Comparison of ENCODE assay signal across 8 mouse cellular contexts in genomic region chr11:20859858-20860257, GRCm38 (mm10). TPM values are rescaled to one million over a fixed set of nuclear protein-coding genes. Genes with fewer than 3 reads are reported as not detected.
A peak's percentile ranks its signal among the peaks of the same experiment; 100 is the strongest.
DNase-seq lines count a peak whose midpoint lies in the region; ATAC-seq and TF ChIP-seq lines count a peak whose summit lies in the region.

No protein-coding gene starts in this region.

- peak overlapping the region; percentile 98 for H3K27ac ChIP-seq in heart, postnatal 0 days (ENCODE audit: low read depth)
- H3K27ac ChIP-seq in limb, embryonic 13.5 days, result peak overlapping the region; percentile 81

- peaks cover 20% of the 10 kb centered on the region for H3K4me1 ChIP-seq in heart, postnatal 0 days (ENCODE audit: control insufficient read depth, insufficient read depth)
- H3K4me1 ChIP-seq in limb, embryonic 13.5 days, result peaks cover 48% of the 10 kb centered on the region

- TF ChIP-seq EP300 in heart, postnatal 0 days (IDR thresholded peaks at IDR 0.05; ENCODE audit: low read depth), result no peak

- TF ChIP-seq CTCF in heart, postnatal 0 days (IDR thresholded peaks at IDR 0.05; ENCODE audit: low read depth), result no peak

- DNase-seq in cerebellum, adult 9-11 months, result peak; percentile 3
- DNase-seq in cerebellum, adult 18-20 months, result no peak
- peak; percentile 15 for DNase-seq in 3134 (ENCODE audit: extremely low read depth, insufficient read length, low spot score)
- no peak for DNase-seq in heart, postnatal 0 days (ENCODE audit: low spot score)
- DNase-seq in thymus, postnatal 36 days, result no peak
- no peak for DNase-seq in frontal cortex, postnatal 25 days (ENCODE audit: low spot score in 2 of 2)

- peak overlapping the region; percentile 59 for H3K4me2 ChIP-seq in heart, postnatal 0 days (ENCODE audit: low read depth, low read length)
- peak overlapping the region; percentile 36 for H3K4me2 ChIP-seq in limb, embryonic 13.5 days (replicated peaks)

- 64% methylated on average over 6 of the region's 6 CpGs for WGBS in heart, postnatal 0 days
- 53% methylated on average over 6 of the region's 6 CpGs for WGBS in limb, embryonic 13.5 days

- ATAC-seq in heart, postnatal 0 days (ENCODE audit: insufficient read depth, low read depth), result no peak
- 0 out of 2 replicates have a peak, but pooled peaks have one; percentile 5 for ATAC-seq in limb, embryonic 13.5 days (ENCODE audit: low FRiP score, low read depth)
- ATAC-seq in erythroblast, adult 5-6 weeks (replicated peaks; ENCODE audit: low FRiP score, poor library complexity, severe bottlenecking), result no peak

- H3K4me3 ChIP-seq in heart, postnatal 0 days (ENCODE audit: low read depth, low read length), result peak overlapping the region; percentile 29; the same call in 1 of the 2 replicates
- no peak overlapping the region for H3K4me3 ChIP-seq in limb, embryonic 13.5 days

- no peaks in the 10 kb centered on the region for H3K9me3 ChIP-seq in heart, postnatal 0 days (replicated peaks; ENCODE audit: control insufficient read depth, low read length)
- H3K9me3 ChIP-seq in limb, embryonic 13.5 days, result no peaks in the 10 kb centered on the region

- H3K36me3 ChIP-seq in heart, postnatal 0 days (replicated peaks; ENCODE audit: control insufficient read depth, insufficient read depth, low read length), result no peaks in the 10 kb centered on the region
- no peaks in the 10 kb centered on the region for H3K36me3 ChIP-seq in limb, embryonic 13.5 days

- 0 out of 2 replicates have a peak overlapping the region, but pooled peaks have one; percentile 48 for H3K9ac ChIP-seq in heart, postnatal 0 days (replicated peaks; ENCODE audit: low read depth, low read length)
- no peak overlapping the region for H3K9ac ChIP-seq in limb, embryonic 13.5 days

- H3K27me3 ChIP-seq in heart, postnatal 0 days (ENCODE audit: control insufficient read depth, insufficient read depth, low read length), result no peaks in the 10 kb centered on the region
- H3K27me3 ChIP-seq in limb, embryonic 13.5 days, result no peaks in the 10 kb centered on the region

RNA-seq across cellular contexts. Expression of gene Lgalsl, which starts 29.0 kb away (rescaled TPM):
- total RNA-seq in heart, postnatal 0 days (2014; rRNA removed; ENCODE audit: low replicate concordance), result 42.4 and 61.6 TPM in 2 replicates
- polyA plus RNA-seq in heart, postnatal 0 days (2015; fragmentation: Nextera tagmentation; extraction: Ambion mirVana), result 29.6 and 29.7 TPM in 2 replicates
- polyA plus RNA-seq in limb, embryonic 13.5 days (2015; fragmentation: Nextera tagmentation; extraction: Ambion mirVana), result 36.5 and 37.4 TPM in 2 replicates
- 4.8 and 5.6 TPM in 2 replicates for total RNA-seq in erythroblast, adult 5-6 weeks (2015; ENCODE audit: low replicate concordance)
- total RNA-seq in erythroblast, adult 5-6 weeks (2017; ENCODE audit: low replicate concordance), result 1.0 and 1.7 TPM in 2 replicates

Comparison
In these comparisons a context has a peak if more than half of its experiments do, and no peak if none do; other contexts are left out.
1. DNase-seq: peak in cerebellum, adult 9-11 months (single experiment) and 3134 (single experiment); none in cerebellum, adult 18-20 months (0 of 2), heart, postnatal 0 days (single experiment), thymus, postnatal 36 days (0 of 2) and frontal cortex, postnatal 25 days (0 of 2).